Mouse (Mus musculus): ENCODE measurements around the gene Usp43.

- TF ChIP-seq SMC3 (IDR thresholded peaks at IDR 0.05; ENCODE audit: low read depth, low read length) (no peak), E2F4 (IDR thresholded peaks at IDR 0.05; ENCODE audit: borderline replicate concordance, low read depth, low read length) (no peak), NRF1 (IDR thresholded peaks at IDR 0.05; ENCODE audit: insufficient read depth, low read depth, low read length, poor library complexity, severe bottlenecking) (no peak), POLR2A (IDR thresholded peaks at IDR 0.05; ENCODE audit: control insufficient read depth in 1 of 2, insufficient read depth in 1 of 2, low read depth in 1 of 2, low read length in 2 of 2, poor library complexity in 1 of 2) (no peak)
These were observed 33.4 kb downstream of the Usp43 start for GRCm38 (mm10) chr11:67888521-67888920.

Data from MEL (cell line).